Mouse (Mus musculus) ES-E14 (cell line): ENCODE data around the gene Sycn.

Experiments used
- CHD2 ChIP-seq: IDR thresholded peaks from 2 replicates; pipeline ENCODE4 v1.6.1; 2014; ENCODE audit warnings: mild to moderate bottlenecking, low read depth, low read length, inconsistent platforms
- HCFC1 ChIP-seq: IDR thresholded peaks from 2 replicates; pipeline ENCODE4 v1.6.1; 2012; ENCODE audit warnings: low read length, inconsistent platforms, borderline replicate concordance; ENCODE audit not compliant: insufficient read depth
- ZC3H11A ChIP-seq: IDR thresholded peaks from 2 replicates; pipeline ENCODE4 v1.6.1; 2012; ENCODE audit warnings: low read depth, mild to moderate bottlenecking, inconsistent platforms, low read length, borderline replicate concordance
- ZNF384 ChIP-seq: IDR thresholded peaks from 2 replicates; pipeline ENCODE4 v1.6.1; 2012; ENCODE audit warnings: low read depth, low read length, inconsistent platforms

DNA sequence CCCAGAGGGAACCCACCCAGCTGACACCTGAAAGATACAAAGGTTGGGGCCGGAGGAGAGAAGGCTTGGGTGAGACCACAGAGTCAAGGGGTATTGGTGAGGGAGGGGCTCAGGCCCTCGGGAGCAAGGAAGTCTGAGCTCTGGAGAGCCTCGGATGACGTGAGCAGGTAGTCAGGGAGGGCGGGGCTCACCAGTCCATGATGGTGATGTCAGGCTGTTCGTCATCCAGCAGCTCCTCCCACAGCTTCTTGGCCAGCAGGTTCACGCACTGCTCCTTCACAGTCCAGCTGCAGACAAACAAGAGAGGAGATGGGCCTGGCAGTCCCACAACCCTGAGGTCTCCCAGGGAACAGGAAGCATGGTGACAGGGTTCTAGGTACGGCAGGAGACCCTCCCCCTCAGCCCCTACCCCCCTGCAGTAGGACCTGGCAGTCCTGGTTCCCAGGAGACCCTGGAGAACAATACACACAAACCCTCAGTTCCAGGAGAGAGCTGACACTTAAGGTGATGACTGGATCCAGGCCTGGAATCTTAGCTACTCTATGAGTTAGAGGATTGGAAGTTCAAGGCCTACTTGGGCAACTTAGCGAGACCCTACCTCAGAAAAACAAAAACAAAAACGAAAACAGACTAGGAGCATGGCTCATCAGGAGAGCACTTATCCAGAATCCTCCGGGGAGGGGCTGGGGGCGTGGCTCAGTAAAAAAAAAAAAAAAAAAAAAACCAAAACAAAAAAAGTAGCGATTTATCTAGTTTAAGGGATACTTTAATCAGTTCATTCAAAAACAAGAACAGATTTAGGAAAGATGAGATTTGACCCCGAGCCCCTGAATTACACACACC, 4.6 kb downstream of the Sycn start:
- TF ChIP-seq HCFC1 (no peak), ZC3H11A (no peak), ZNF384 (peak; percentile 91), CHD2 (no peak)
